Mouse (Mus musculus) cerebellum, adult 8-10 months (tissue): ENCODE results near the gene Rin2.
A peak's percentile ranks its signal among the peaks of the same experiment; 100 is the strongest.
"Not testable (repeated sequence)": the region's sequence is repeated elsewhere in the genome, so short reads cannot be mapped to it uniquely, and the experiment has no call there.

Source experiments
- DNase-seq: peaks from one replicate; pipeline ENCODE4 v3.0.0; 2022

Gene Rin2

DNA sequence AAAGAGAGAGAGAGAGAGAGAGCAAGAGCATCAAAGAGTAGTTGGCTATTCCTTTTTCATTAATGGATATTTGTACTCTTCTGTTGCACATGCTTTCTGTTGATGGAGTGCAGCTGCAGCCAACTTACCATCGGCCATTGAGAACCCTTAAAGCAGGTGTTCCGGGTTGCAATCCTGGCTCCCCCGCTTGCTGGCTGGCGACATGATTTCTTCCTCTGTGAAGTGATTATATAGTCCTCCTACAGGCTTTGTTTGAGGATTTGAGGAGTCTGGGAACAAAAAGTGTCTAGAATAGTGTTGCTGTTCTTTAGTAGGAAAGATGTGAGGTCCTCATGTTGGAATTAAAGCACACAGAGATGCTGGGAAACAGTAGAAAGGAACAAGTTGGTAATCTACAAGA is 196.3 kb downstream of the Rin2 start:
- DNase-seq: no peak

DNA sequence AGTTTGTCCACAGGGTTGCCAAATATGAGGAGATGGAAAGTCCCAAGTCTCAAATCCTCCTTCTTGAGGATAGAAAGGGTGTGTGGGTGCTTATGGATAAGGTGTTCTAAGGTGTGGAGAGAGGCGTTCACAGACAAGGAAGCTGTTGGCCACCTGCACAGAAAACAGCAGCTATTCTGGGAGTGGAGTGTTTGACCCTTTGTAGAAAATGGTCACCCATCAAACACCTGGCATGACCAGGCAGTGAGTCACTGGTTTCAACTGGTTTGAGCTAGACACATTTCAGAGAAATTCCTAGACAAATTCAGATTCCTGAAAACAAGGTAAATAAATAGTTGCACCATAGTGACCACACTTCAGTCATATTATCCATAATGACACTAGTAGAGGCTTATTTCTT is 197.1 kb downstream of the Rin2 start:
- DNase-seq: no peak

DNA sequence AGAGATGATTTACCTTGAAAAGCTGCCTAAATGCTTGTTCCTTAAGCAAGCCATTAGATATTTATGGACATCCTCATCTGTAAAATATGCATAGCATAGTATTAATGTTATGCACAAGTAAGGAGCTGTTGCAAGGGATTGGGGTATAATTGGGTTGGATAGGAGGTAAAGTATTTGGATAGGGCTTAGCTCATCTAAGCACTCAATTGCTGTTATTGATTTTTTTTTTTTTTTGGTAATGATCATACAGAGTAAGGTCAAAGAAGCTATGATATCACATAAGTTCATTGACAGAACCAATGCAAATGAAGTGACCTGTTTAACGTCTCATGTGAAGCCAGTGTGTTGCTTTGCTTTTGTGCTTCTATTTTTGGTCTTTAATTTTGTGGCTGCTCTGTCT is 198.9 kb downstream of the Rin2 start:
- DNase-seq: no peak

DNA sequence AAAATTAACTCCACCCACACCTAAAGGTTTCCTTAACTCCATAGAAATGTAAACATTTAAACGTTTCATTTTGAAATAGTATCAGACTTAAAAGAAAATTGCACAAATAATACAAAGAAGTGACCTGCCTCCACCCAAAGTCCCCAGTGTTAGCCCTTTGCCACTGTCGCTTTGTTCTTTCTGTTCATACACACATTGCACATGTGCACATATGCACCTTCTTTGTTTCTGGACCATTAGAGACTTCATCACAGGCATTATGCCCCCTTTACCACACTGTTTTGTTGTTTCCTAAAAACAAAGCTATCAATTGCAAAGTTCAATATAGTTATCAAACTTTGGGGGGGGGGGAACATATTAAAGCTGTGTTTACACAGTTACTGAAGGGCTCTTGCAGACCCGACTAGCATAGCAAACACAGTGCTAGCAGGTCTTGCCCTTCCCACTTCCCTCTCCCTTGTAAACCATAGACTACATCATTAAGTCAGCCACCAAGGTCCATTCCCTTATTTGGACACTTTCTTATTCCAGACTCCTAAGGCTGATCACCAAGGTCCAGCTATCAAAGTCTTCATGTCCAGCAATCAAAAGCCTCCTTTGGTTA is 200.0 kb downstream of the Rin2 start:
- DNase-seq: no peak

DNA sequence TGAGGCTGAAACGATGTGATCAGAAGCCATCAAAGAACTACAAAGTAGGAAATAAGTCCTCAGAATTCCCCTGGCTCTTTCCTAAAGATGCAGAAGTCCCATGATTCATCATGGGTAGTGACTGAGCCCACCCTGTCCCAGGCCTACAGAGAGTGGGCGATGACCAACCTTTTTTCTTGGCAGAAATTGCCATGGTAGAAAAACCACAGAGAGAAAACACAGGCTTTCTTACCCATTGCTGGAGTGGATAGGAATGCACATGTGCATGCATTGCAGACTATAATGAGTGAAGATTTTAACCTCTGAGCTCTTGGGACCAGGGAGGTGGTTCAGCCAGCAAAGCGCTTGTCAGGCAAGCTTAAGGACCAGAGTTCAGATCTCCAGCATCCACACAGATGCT is 202.2 kb downstream of the Rin2 start:
- DNase-seq: no peak

DNA sequence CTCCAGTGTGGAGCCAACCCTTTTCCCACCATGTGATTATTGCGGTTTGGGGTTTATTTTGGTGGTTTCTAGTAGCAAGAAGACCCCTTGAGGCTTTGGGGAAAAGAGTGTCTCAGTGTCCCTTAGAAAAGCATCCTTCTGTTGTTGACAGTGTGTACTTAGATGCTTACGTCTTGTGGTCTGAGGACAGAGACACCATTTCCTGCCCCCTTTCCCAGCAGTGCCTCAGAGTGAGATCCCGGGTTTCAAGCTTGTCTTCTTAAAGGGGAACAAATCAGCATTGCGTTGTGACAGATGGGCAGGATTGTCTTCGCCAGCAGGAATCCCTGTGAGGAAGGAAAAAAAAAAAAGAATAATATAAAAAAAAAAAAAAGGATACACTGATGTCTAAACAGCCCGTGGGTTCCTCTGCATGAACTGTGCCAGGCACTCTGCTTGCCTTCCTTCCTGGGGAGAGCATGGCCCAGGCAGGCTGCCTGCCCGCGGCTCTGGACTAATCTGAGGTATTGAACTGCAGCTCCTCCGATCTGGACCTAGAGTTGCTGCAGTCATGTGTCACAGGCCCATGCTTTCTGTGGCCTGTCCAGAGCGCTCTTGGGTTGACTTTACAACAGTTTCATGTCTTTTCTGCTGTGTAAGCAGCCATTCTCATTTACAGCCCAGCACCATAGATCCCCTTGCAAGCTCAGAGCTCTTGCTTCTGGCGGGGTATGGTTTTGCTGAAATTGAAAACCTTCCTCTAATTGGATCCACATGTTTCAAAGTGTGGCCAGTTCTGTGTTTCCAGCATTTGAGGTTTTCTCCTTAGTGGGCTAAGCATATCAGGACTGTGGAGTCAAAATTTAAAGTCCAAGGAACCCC is 206.1 kb downstream of the Rin2 start:
- DNase-seq: no peak

DNA sequence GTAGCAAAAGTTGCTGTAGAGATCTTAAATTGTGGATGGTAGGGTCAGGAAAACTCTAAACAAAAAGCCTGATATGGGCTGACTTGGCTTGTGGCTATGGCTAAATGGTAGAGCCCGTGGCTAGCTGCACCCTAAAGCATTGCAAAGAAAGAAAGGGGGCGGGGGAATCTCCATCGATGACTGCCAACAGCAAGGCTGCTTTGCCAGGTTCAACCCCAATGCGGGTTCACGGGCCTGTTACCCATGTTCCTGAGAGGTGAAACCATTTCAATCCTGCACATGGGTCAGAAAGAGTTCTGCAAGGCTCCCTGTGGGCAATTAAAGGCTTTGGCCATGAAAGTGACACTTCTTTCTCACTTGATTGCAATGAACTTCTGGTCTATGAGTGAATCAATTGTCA is 206.9 kb downstream of the Rin2 start:
- no peak for DNase-seq

DNA sequence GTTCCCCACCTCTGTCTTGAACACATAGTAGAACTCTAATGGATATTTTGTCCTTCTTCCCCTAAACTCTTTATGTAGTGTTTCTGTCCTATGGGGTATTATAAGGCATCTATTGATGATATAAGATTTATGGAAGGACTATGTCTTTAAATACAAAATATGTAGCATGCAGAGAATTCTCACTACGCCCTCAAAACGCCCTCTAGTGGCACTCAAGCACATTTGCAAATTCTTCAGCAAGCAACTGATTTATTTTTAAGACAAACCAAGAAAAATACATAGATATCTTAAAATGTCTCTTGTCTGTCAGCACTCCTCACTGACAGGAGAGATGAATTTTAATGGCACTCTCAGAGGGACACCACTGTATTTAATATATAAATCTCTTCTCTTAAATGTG is 207.4 kb downstream of the Rin2 start:
- DNase-seq: no peak

DNA sequence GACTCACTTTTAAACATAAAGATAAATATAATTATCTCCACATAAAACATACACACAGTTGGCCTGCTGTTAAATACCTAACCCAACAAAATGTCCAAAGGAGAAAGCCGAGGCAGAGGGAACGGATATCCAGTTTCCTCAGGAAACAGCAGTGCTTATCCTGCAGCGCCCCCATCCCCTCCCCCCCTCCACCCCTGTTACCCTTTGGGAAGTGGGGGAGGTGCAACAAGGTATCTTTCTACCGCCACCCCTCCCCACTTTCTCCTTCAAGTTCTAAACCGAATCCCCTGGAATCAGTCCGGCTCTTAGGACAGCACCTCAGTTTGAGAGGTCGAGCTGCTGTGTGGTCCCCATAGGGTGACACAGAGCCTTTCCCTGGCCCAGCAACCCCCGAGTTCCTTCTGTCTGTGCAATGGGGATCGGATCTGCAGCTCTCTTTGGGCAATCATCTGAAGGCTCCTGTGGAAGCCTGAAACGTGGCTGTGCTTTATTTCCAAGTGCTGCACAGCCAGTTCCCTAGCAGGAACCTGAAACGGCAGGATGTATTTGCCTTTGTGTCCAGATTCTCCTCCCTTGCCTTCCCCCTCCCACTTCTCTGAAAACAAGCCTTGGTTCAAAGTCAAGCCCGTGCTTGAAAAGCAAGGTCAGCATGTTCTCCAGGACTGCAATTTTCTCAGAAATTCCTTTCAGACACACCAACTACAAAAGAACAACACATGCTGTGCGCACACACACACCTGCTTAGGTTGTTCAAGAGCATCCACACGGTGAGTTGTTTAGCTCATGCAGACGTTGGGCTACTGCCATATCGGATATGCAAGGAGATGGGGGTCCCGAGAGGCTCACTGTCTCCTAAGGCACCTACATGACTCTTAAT is 209.3 kb downstream of the Rin2 start:
- no peak for DNase-seq

DNA sequence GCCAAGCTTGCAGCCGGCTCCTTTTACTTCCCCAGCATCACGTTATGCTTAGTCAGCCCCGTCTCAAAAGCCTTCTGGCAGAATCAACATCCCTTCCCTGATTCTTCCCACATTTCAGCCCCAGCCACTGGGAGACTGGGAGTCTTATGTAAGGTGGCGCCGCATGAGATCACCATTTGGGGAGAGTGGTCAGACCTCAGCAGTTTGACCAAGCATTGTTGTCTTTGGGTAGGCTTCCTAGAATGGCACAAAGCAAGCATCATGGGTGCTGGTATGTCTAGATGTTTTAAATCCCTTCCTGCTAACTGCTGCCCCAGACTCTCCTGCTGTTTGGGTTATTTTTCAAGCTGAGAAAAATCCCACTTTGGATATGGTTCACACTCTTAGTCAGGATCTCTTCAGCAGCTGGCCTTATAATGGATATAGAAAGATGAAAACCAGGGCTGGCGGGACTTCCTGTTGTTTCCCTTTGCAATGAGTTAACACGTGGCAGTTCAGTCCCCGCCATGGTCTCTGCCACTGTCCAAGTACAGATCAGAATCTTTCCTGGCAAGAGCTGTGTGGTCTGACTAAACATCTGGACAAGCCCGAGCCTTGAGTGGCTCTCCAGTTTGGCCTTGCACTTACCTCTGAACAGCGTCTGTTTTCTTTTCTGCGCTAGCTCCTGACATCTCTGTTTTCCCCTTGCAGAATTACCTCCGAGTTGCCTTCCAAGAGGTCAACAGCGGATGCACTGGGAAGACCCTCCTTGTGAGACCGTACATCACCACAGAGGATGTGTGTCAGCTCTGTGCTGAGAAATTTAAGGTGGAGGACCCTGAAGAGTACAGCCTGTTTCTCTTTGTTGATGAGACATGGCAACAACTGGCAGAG is 210.1 kb downstream of the Rin2 start:
- DNase-seq: no peak

DNA sequence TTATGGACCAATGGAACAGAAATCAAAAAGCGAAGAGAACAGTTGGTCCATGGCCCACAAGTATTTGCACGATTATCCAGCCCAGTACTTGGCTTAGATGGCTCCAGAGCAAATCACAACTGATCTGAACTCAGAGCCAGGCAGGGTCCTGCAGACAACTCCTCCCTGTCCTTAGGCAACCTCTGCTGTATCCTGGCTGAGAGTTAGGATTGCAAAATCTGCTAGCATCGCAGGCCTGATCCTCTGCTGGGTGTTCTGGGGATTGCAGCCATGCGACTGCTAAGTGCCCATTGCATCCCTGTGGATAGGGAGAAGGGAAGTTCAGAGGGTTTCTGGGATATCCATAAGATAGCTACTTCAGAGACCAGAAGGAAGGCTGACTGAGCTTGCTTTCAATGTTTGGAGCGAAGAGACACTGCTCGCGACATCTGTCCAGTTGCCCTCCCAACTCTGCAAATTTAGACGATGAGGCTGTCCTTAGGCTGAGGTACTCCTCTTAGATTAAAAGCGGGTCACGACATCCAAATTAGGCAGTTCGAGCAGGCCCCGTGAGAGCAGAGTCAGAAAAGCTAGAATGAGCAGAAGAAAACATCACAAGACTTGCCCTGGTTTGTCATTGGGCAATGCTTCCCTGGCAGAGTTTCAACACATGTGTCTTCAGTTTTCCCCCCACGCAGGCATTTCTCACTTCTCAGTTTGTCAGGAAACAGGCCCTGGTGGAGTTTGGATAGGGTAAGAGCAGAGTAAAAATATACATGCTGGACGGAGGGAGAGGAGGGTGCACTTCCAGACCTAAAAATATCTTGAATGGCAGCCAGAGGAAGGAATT is 213.1 kb downstream of the Rin2 start:
- DNase-seq: no peak

DNA sequence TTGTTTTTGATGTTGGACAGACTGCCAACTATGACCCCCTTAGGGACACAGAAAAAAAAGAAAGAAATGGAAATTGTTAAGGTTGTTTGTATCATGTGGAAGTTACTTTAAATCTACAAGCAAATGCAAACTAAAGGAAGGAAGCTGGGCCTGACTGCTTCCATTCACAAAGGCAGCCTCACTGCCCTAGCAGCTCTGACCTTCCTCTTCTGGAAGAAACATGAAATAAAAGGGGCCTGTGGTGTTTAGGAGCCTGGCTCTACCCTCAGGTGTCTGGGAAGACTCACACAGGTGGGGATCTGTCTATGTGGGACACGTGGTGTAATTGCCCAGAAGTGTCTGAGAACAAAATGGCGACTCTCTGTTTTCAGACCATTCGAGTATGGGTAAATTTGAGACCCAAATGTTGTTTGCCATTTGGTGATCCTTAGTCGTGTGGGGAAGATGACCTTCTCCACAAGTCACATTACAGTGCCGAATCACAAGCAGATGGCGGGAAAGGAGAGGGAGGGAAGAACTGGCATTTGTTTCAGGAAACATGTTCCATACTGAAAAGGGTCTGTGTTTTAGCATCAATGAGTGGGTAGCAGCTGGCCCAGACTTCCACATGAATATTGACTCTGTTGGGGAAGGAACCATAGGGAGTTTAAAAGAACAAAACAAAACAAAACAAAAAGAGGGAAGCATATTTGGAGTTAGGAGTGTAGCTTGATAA is 213.9 kb downstream of the Rin2 start:
- no peak for DNase-seq

DNA sequence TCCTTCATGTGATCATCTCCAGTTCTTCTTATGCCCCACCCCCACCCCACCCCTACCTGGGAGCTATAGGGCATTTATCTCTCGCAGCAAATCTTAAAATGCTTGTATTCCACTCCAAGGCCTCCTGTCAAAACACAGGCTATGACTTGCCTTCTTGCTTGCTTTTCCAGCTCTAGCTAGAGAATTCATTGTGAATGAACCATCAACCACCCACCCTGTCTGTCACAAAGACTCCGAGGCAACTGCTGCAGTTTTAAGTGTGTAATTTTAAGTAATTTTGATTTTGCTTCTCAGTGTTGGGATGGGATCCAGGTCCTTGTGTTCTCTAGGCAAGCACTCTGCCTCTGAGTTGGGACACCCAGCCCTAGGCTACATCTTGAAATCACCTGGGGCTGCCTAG is 215.6 kb downstream of the Rin2 start:
- no peak for DNase-seq

DNA sequence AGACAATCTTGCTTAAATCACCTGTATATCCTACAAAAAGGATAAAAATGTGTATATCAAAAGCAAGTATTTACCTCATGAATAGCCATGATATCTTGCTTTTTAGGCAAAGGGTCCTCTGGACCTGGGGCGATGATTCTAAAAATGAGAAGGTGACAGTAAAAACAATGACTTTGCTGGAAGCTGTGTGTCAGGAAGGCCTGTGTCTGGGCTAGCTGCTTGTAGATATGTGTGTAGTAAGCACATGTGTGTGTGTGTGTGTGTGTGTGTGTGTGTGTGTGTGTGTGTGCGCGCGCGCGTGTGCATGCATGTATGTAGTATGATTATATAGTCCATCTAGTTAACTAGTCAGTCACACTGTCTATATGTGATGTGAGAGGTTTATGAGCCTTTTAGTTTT is 218.7 kb downstream of the Rin2 start:
- no peak for DNase-seq

DNA sequence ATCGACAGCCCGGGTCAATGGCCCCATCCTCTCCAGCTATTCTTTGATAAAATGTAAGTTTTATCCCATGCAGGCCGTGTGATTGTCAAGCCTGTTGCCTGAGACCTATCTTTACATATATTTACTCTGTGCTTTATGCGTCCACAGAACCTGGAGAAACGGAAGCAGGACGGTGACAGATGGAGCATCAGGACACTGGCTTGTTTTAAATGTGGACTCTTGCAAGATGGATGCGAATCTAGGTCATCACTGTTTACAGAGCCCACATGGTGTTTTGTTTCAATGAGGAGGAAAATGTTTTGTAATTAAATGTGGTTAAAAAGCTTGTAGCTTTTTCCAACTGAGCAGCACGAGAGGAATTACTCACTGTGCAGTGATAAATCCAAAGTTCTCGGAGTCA is 223.1 kb downstream of the Rin2 start:
- peak; percentile 63 for DNase-seq

DNA sequence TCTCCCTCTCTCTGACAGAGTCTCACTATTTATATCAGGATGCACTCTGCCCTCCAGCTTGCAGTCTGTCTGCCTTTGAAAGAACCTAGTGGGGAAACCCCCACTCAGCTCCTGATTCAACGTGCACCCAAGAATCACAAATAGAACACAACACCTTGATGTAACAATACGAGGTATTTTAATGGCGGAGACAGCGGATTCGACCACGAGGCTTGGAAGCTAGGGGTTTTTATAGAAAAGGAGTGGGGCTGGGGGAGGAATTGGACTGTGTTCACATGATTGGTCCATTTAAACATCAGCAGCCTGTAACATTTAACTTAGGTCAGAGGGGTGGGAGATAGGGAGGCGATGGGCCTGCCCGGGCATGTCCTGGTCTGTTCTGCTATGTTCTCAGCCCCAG is 225.3 kb downstream of the Rin2 start:
- DNase-seq: not testable (repeated sequence)

DNA sequence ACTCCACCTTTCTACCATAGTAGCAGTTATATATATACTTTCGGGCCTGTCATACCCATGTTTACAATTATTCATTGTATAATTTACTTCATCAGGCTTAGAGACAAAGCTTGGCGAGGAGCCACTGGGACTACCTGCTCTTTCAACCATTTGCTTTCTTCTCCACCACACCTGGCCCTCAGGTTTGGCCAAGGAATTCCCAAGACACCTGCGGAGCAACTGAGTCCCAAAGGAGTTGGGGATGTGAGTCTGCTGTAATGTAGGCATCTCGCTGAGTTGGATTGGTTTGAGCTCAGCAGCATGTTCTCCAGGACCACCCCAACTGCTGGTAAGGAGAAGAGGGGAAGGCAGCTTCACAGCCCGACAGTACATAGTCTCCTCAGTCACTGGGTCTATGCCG is 226.8 kb downstream of the Rin2 start, which contains the start of gene Naa20:
Gene Naa20, plus strand, starts transcription at position 239 of the 400 bp plus-strand sequence.
- no peak for DNase-seq

DNA sequence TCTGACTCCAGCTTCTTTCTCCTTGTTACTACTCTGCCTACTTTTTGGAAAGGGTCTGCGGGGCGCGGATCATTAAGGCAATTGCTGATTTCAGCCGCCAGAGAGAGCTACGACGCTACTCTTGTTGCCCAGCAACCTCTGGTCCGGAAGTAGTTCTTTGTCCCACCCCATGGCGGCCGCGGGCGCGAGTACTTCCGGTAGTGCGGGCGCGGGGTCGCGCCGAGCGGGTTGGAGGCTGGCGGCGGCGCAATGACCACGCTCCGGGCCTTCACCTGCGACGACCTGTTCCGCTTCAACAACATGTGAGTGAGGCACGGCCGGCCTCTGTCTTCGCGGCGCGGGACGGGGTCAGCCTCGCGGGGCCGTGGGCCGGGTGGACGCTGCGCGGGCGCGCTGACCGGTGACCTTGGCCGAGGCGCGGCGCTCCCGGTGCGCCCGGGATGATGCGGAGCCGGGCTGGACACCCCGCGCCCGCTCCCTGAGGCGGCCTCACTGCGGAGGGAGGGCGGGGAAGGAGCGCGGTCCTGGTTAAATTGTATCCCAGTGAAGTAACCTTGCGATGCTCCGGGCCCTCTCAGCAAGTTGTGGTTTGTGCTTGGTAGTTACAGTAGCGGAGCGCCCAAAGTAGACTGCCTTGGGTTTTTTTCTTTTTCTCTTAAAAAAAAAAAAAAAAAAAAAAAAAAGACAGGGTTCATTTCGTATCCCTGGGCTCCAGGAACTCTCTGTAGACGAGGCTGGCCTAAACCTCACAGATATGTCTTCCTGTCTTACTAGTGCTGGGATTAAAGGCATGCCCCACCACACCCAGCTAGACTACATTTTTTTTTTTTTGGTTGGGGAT is 228.3 kb downstream of the Rin2 start:
- DNase-seq: peak; percentile 90

DNA sequence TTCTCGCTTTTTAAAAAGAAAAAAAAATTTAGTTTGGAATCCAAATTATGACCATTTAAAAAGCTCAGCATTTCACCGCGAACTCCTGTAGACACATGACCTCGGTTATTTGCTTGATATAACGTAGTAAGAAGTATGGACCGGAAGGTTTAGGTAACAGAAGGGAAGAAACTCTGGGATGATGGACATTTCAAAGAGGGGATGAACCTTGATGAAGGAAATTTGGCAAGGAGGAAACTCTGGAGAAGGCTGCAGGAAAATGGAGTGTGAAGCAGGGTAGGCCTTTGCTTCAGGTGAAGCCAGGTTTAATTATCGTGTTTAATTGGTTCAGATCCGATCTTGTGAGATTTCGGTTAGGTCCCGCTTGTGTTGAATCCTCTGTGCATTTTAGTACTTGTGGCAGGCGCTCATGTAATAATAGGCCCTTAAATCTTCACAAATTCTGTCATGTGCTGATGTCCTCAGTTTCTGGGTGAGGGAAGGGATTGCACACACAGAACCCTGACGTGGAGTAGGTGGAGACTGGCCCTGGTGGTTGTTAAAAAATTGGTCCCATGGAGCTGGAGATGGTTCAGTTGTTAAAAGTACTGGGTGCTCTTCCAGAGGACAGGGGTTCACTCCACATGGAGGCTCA is 229.1 kb downstream of the Rin2 start:
- DNase-seq: no peak

DNA sequence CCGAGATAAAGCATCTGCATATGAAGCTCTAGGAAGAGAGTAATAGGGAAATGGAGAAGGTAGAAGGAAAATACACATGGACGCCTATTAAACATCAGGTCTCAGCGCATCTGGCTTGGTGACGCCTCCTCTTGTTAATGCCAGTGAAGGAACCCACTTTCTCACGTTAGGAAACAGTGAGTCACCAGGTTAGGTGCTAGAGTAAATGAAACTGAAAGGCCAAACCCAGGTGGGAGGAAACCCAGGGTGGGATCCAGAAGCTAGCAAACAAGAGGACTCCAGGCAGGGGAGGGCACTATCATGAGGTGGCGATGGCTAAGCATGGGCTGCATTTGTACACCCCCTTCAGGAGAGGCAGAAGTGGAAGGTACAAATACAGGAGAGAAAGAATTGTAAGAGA is 230.1 kb downstream of the Rin2 start:
- no peak for DNase-seq
